Mouse (Mus musculus): ENCODE measurements around the gene Dock9. TPM values are rescaled to one million over a fixed set of nuclear protein-coding genes. Genes with fewer than 3 reads are reported as not detected.

Dock9 gene
- polyA plus RNA-seq, 1 experiment from 2014 or later: 5.2 TPM

- Histone ChIP-seq H3K36me3 (no peaks in the 10 kb centered on the region), H3K4me2 (no peak overlapping the region), H3K27me3 (no peaks in the 10 kb centered on the region), H3K9me3 (no peaks in the 10 kb centered on the region), H3K9ac (no peak overlapping the region), H3K4me1 (replicated peaks) (0 out of 2 replicates have a peak, but pooled peaks cover 11% of the 10 kb centered on the region), H3K4me3 (no peak overlapping the region), H3K27ac (replicated peaks) (no peak overlapping the region)
- 58% methylated on average over 19 of the region's 19 CpGs for WGBS
- peak; percentile 50 for ATAC-seq (ENCODE audit: low read depth)
These were observed 44.8 kb downstream of the Dock9 start for GRCm38 (mm10) chr14:121752686-121753426.

DNA sequence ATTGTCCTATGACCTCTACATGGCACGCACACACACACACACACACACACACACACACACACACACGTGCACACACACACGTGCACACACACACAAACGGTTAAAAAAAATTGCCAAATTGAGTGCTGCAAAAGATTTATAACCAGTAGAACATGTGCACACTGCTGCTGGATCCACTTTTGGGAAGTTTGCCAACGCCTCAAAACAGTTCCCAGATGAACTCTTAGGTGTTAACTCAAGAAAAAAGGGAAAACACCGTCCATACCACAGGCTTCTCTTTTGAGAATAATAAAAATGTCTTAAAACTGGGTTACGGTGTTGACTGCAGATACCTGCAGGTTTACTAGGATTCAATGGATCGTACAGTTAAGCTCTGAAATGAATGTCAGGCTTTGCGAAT lies 48.0 kb downstream of the Dock9 start:
- no peak for ATAC-seq (ENCODE audit: low read depth)
- H3K9ac ChIP-seq: no peak overlapping the region
- WGBS: 78% methylated on average over 9 of the region's 9 CpGs
- H3K27me3 ChIP-seq: no peaks in the 10 kb centered on the region
- H3K9me3 ChIP-seq: no peaks in the 10 kb centered on the region
- H3K4me3 ChIP-seq: no peak overlapping the region
- no peak overlapping the region for H3K4me2 ChIP-seq
- no peaks in the 10 kb centered on the region for H3K36me3 ChIP-seq
- H3K4me1 ChIP-seq (replicated peaks): 0 out of 2 replicates have a peak, but pooled peaks cover 11% of the 10 kb centered on the region
- H3K27ac ChIP-seq (replicated peaks): no peak overlapping the region

DNA sequence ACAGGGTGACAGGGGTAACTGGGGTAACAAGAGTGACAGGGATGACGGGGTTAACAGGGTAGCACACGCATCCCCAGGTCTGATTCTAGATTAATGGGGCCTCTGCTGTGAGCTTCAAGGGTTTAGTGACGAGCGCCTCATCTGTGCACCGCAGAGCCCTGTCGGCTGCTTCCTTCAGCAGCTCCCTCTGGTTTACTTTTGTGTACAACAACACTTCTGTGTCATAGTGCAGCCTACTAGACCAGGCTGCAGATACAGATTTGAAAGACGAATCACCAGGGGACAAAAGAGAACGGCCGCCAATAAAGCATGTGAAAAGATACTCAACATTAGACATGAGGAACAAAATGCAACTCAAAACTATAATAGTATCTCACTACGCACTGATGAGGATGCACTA lies 48.6 kb downstream of the Dock9 start:
- H3K36me3 ChIP-seq: no peaks in the 10 kb centered on the region
- 65% methylated on average over 10 of the region's 10 CpGs for WGBS
- no peak for ATAC-seq (ENCODE audit: low read depth)
- H3K9ac ChIP-seq: no peak overlapping the region
- no peaks in the 10 kb centered on the region for H3K9me3 ChIP-seq
- H3K27me3 ChIP-seq: no peaks in the 10 kb centered on the region
- H3K27ac ChIP-seq (replicated peaks): no peak overlapping the region
- H3K4me1 ChIP-seq (replicated peaks): peaks cover 14% of the 10 kb centered on the region
- no peak overlapping the region for H3K4me2 ChIP-seq
- H3K4me3 ChIP-seq: no peak overlapping the region

- Histone ChIP-seq H3K4me3 (no peak overlapping the region), H3K36me3 (no peaks in the 10 kb centered on the region), H3K4me2 (no peak overlapping the region), H3K27ac (replicated peaks) (no peak overlapping the region), H3K9me3 (no peaks in the 10 kb centered on the region), H3K4me1 (replicated peaks) (peaks cover 20% of the 10 kb centered on the region), H3K9ac (no peak overlapping the region), H3K27me3 (no peaks in the 10 kb centered on the region)
- WGBS: 70% methylated on average over 7 of the region's 7 CpGs
- no peak for ATAC-seq (ENCODE audit: low read depth)
These were observed 50.3 kb downstream of the Dock9 start for GRCm38 (mm10) chr14:121747360-121747759.

GRCm38 (mm10) chr14:121743787-121744417 lies 53.7 kb downstream of the Dock9 start:
- Histone ChIP-seq H3K27me3 (no peaks in the 10 kb centered on the region), H3K4me2 (no peak overlapping the region), H3K4me1 (replicated peaks) (peaks cover 13% of the 10 kb centered on the region), H3K9me3 (no peaks in the 10 kb centered on the region), H3K4me3 (no peak overlapping the region), H3K27ac (replicated peaks) (no peak overlapping the region), H3K9ac (no peak overlapping the region), H3K36me3 (no peaks in the 10 kb centered on the region)
- no peak for ATAC-seq (ENCODE audit: low read depth)
- WGBS: 53% methylated on average over 9 of the region's 9 CpGs

DNA sequence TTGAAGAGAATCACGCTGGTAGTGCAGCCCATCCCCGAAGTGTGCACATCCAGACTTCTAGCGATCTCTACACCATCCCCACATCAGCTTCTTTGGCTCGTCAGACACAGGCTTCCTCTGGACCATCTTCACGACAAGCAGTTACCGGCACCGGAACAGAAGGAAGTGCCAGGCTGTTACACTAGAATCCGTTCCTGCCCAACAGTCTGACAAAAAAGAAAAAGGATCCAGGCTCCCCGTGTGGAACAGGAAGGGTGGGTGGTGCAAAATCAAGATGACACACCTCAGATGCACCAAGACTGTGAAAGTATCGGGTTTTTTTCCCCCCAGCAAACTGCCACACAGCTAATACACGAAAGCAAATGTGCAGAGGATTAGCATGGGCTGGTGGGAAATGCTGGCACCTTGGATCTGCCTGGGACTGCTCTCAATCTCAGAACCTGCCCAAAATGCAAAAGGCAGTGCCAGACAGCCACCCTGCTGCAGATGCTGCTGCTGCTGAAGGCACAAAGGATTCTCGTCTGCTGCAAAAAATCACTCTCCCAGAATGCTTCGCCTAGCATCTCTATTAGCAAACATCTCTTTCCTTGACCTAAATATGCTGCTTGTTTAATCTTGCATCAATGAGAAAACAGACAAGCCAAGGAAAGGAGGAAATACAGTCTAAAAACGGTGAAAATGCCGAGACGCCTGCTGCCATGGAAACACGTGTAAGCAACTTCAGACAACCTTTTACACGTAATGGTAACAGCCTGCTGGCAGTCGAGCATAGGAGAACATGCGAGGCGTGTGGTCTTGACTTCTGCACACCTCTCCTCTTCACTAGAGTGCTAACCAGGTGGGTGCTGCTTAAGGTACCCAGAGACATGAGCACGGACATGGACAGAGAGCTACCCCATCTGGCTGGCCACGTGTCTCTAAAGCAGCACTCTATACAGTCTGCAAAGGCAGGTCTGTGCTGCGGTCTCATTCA lies 58.9 kb downstream of the Dock9 start:
- Histone ChIP-seq H3K36me3 (no peaks in the 10 kb centered on the region), H3K9ac (peak overlapping the region; percentile 43; the same call in 1 of the 2 replicates), H3K27me3 (no peaks in the 10 kb centered on the region), H3K4me1 (replicated peaks) (peaks cover 21% of the 10 kb centered on the region), H3K9me3 (no peaks in the 10 kb centered on the region), H3K4me3 (no peak overlapping the region), H3K4me2 (peak overlapping the region; percentile 18), H3K27ac (replicated peaks) (peak overlapping the region; percentile 66)
- peak; percentile 45 for ATAC-seq (ENCODE audit: low read depth)
- 74% methylated on average over 24 of the region's 24 CpGs for WGBS

DNA sequence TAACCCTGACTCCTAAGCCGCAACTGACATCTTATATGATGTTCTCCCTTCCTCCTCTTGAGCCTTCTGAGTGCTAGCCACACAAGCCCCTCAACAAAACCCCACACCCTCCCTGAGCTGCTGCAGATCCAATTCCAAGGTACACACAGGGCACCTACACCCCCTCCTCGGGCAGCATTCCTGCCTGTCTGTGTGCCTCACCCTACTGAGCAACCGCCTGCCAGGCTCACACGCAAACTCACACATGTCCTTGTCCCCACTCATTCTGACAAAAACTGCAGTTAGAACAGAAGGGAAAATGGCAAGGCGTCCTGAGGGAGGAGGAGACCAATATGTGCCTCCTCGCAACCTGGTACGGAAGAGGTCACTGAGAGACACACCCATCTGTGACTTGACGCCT lies 60.4 kb downstream of the Dock9 start:
- H3K27ac ChIP-seq (replicated peaks): no peak overlapping the region

GRCm38 (mm10) chr14:121735678-121736077 lies 62.0 kb downstream of the Dock9 start:
- H3K4me1 ChIP-seq (replicated peaks): peaks cover 28% of the 10 kb centered on the region
- no peak for ATAC-seq (ENCODE audit: low read depth)
- no peaks in the 10 kb centered on the region for H3K27me3 ChIP-seq
- H3K4me2 ChIP-seq: no peak overlapping the region
- H3K9me3 ChIP-seq: no peaks in the 10 kb centered on the region
- H3K36me3 ChIP-seq: no peaks in the 10 kb centered on the region
- no peak overlapping the region for H3K4me3 ChIP-seq
- H3K27ac ChIP-seq (replicated peaks): no peak overlapping the region
- H3K9ac ChIP-seq: no peak overlapping the region
- 62% methylated on average over 7 of the region's 7 CpGs for WGBS

More for the DNA sequence above, 60.4 kb downstream of the Dock9 start:
- no peaks in the 10 kb centered on the region for H3K27me3 ChIP-seq
- no peak for ATAC-seq (ENCODE audit: low read depth)
- no peak overlapping the region for H3K4me3 ChIP-seq
- H3K4me2 ChIP-seq: peak overlapping the region; percentile 18; the same call in 1 of the 2 replicates
- 93% methylated on average over 8 of the region's 8 CpGs for WGBS
- no peaks in the 10 kb centered on the region for H3K36me3 ChIP-seq
- H3K4me1 ChIP-seq (replicated peaks): peaks cover 21% of the 10 kb centered on the region
- H3K9ac ChIP-seq: no peak overlapping the region
- H3K9me3 ChIP-seq: no peaks in the 10 kb centered on the region

- 87% methylated on average over 7 of the region's 7 CpGs for WGBS
- Histone ChIP-seq H3K27me3 (no peaks in the 10 kb centered on the region), H3K4me2 (no peak overlapping the region), H3K9ac (no peak overlapping the region), H3K4me1 (replicated peaks) (peaks cover 28% of the 10 kb centered on the region), H3K4me3 (no peak overlapping the region), H3K27ac (replicated peaks) (no peak overlapping the region), H3K36me3 (no peaks in the 10 kb centered on the region), H3K9me3 (no peaks in the 10 kb centered on the region)
- ATAC-seq (ENCODE audit: low read depth): no peak
These were observed 63.4 kb downstream of the Dock9 start for GRCm38 (mm10) chr14:121734217-121734616.

DNA sequence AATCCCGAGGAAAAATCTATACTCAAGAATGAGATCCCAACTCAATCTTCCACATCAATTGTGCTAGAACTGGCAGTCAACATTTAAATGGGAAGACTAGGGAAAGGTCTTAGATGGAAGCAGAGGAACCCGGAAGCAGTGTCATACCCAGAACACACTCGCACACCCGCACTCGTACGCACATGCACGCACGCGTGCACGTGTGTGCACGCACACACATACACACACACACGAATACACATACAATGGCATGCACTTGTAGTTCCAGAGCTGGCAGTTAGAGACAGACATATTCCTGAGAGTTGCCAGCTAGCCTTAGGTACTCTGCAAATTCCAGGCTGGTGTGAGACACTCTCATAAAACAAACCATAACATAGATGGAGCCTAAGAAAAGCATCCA lies 63.9 kb downstream of the Dock9 start:
- WGBS: 96% methylated on average over 12 of the region's 12 CpGs
- H3K36me3 ChIP-seq: no peaks in the 10 kb centered on the region
- H3K27ac ChIP-seq (replicated peaks): no peak overlapping the region
- H3K4me3 ChIP-seq: no peak overlapping the region
- H3K9me3 ChIP-seq: no peaks in the 10 kb centered on the region
- no peak for ATAC-seq (ENCODE audit: low read depth)
- H3K4me2 ChIP-seq: no peak overlapping the region
- peaks cover 23% of the 10 kb centered on the region for H3K4me1 ChIP-seq (replicated peaks)
- H3K9ac ChIP-seq: no peak overlapping the region
- H3K27me3 ChIP-seq: no peaks in the 10 kb centered on the region

- H3K9ac ChIP-seq: no peak overlapping the region
- H3K27me3 ChIP-seq: no peaks in the 10 kb centered on the region
- H3K9me3 ChIP-seq: no peaks in the 10 kb centered on the region
- 9% methylated on average over 8 of the region's 8 CpGs for WGBS
- H3K4me3 ChIP-seq: no peak overlapping the region
- ATAC-seq (ENCODE audit: low read depth): no peak
- no peak overlapping the region for H3K4me2 ChIP-seq
- H3K27ac ChIP-seq (replicated peaks): no peak overlapping the region
- H3K4me1 ChIP-seq (replicated peaks): peaks cover 10% of the 10 kb centered on the region; the same call in 1 of the 2 replicates
- no peaks in the 10 kb centered on the region for H3K36me3 ChIP-seq
These were observed 65.4 kb downstream of the Dock9 start for GRCm38 (mm10) chr14:121732196-121732595.

Measured in neural tube, embryonic 13.5 days (tissue).